Comparison of ENCODE assay signal across 7 mouse cellular contexts in the genomic region with DNA sequence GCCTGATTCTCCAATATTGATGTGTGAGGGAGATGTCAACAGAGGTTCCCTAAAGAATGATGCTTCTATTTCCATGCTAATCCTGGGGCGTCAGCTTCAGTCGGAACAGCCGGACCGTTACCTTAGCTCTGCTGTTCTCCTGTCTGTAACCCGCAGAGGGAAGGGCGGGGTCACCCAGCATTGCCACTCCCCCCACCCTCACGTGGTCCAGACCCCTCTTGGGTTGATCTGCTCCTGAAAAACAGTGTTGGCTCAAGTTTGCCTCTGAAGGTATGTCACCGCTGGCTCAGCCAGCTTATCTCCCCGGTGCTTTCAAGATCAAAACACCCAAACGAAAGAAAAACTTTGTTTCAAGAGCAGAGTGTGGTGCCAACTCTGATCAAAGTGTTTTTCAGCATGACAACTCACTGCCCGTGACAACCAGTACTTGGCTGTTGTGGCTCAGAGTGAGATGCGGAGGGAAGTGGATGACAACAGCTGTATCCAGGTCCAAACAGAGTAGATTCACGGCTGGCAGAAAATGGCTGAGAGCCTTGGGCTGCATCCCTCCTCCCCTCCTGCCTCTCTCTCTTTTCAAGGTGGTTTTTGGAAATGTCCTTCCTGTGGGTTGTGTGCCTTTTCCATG.
A peak's percentile ranks its signal among the peaks of the same experiment; 100 is the strongest.
DNase-seq lines count a peak whose midpoint lies in the region; ATAC-seq and TF ChIP-seq lines count a peak whose summit lies in the region.

No protein-coding gene starts in this region.

- 11% methylated on average over 13 of the region's 13 CpGs for WGBS in lung, adult 2 months
- WGBS in forebrain, embryonic 12.5 days: 8% methylated on average over 13 of the region's 13 CpGs
- whole genome bisulfite sequencing in limb, embryonic 12.5 days: 11% methylated on average over 13 of the region's 13 CpGs
- WGBS in midbrain, embryonic 14.5 days: 7% methylated on average over 13 of the region's 13 CpGs

- DNase-seq in lung, adult 18-20 months: peak; percentile 49 to 59
- no peak for DNase-seq in lung, adult 2 months
- no peak for DNase-seq in midbrain, embryonic 14.5 days
- DNase-seq in thymus, postnatal 36 days: peak; percentile 77 to 84
- no peak for DNase-seq in gastrocnemius, postnatal 25 days

- H3K9ac ChIP-seq in forebrain, embryonic 12.5 days: no peak overlapping the region
- no peak overlapping the region for H3K9ac ChIP-seq in limb, embryonic 12.5 days (replicated peaks)
- H3K9ac ChIP-seq in midbrain, embryonic 14.5 days (replicated peaks; ENCODE audit: low read length): no peak overlapping the region

- H3K4me1 ChIP-seq in lung, adult 2 months (ENCODE audit: control insufficient read depth, insufficient read depth, low read length): peaks cover 9% of the 10 kb centered on the region
- peaks cover 49% of the 10 kb centered on the region for H3K4me1 ChIP-seq in forebrain, embryonic 12.5 days
- H3K4me1 ChIP-seq in limb, embryonic 12.5 days (replicated peaks): peaks cover 40% of the 10 kb centered on the region
- H3K4me1 ChIP-seq in midbrain, embryonic 14.5 days (ENCODE audit: control insufficient read depth, insufficient read depth, low read length): peaks cover 46% of the 10 kb centered on the region

- no peaks in the 10 kb centered on the region for H3K9me3 ChIP-seq in forebrain, embryonic 12.5 days
- H3K9me3 ChIP-seq in limb, embryonic 12.5 days: no peaks in the 10 kb centered on the region
- no peaks in the 10 kb centered on the region for H3K9me3 ChIP-seq in midbrain, embryonic 14.5 days (ENCODE audit: control insufficient read depth, low read length)

- H3K4me2 ChIP-seq in forebrain, embryonic 12.5 days: peak overlapping the region; percentile 37
- H3K4me2 ChIP-seq in limb, embryonic 12.5 days: peak overlapping the region; percentile 40
- peak overlapping the region; percentile 44 for H3K4me2 ChIP-seq in midbrain, embryonic 14.5 days (ENCODE audit: low read length)

- no peak overlapping the region for H3K4me3 ChIP-seq in lung, adult 2 months (replicated peaks; ENCODE audit: extremely low read depth, low read depth, low read length)
- H3K4me3 ChIP-seq in forebrain, embryonic 12.5 days (replicated peaks): no peak overlapping the region
- peak overlapping the region; percentile 8; the same call in 1 of the 2 replicates for H3K4me3 ChIP-seq in limb, embryonic 12.5 days (replicated peaks)
- no peak overlapping the region for H3K4me3 ChIP-seq in midbrain, embryonic 14.5 days (replicated peaks; ENCODE audit: low read depth, low read length)

- no peak for ATAC-seq in forebrain, embryonic 12.5 days (ENCODE audit: low FRiP score)
- ATAC-seq in limb, embryonic 12.5 days (ENCODE audit: insufficient number of reproducible peaks, insufficient read depth, low FRiP score, low TSS enrichment, low read depth): no peak
- no peak for ATAC-seq in midbrain, embryonic 14.5 days (ENCODE audit: low FRiP score, low TSS enrichment)

- no peaks in the 10 kb centered on the region for H3K36me3 ChIP-seq in forebrain, embryonic 12.5 days (replicated peaks)
- no peaks in the 10 kb centered on the region for H3K36me3 ChIP-seq in limb, embryonic 12.5 days
- no peaks in the 10 kb centered on the region for H3K36me3 ChIP-seq in midbrain, embryonic 14.5 days (ENCODE audit: control insufficient read depth, insufficient read depth, low read length)

- H3K27ac ChIP-seq in forebrain, embryonic 12.5 days: no peak overlapping the region
- no peak overlapping the region for H3K27ac ChIP-seq in limb, embryonic 12.5 days
- no peak overlapping the region for H3K27ac ChIP-seq in midbrain, embryonic 14.5 days (replicated peaks; ENCODE audit: low read depth, low read length)

- TF ChIP-seq CTCF in lung, adult 2 months (IDR thresholded peaks at IDR 0.05; ENCODE audit: insufficient read depth, low read length): no peak

- no peak for TF ChIP-seq POLR2A in lung, adult 2 months (IDR thresholded peaks at IDR 0.05; ENCODE audit: borderline replicate concordance, extremely low read depth, low read depth, low read length)

- H3K27me3 ChIP-seq in forebrain, embryonic 12.5 days: peaks cover 50% of the 10 kb centered on the region
- H3K27me3 ChIP-seq in limb, embryonic 12.5 days: peaks cover 36% of the 10 kb centered on the region
- peaks cover 8% of the 10 kb centered on the region; the same call in 1 of the 2 replicates for H3K27me3 ChIP-seq in midbrain, embryonic 14.5 days (ENCODE audit: control insufficient read depth, insufficient read depth, low read length)

Comparison
In these comparisons a context has a peak if more than half of its experiments do, and no peak if none do; other contexts are left out.
1. DNase-seq: peak in lung, adult 18-20 months (2 of 2) and thymus, postnatal 36 days (2 of 2); none in lung, adult 2 months (single experiment), midbrain, embryonic 14.5 days (single experiment) and gastrocnemius, postnatal 25 days (single experiment).
2. Peak in every context shown above with its lines, with median percentiles within 50 percentile points of each other: H3K4me2 ChIP-seq.